Mouse (Mus musculus) fat pad, adult 2 months (tissue): ENCODE data around the gene Cdc25a.

Experiments
- DNase-seq: peaks from one replicate; pipeline ENCODE4 v3.0.0-alpha.2; 2011; ENCODE audit warnings: low read depth, low spot score; ENCODE audit errors: extremely low read depth

Cdc25a gene

GRCm38 (mm10) chr9:109892651-109893250, 17.4 kb downstream of the Cdc25a start:
- DNase-seq, result no peak

DNA sequence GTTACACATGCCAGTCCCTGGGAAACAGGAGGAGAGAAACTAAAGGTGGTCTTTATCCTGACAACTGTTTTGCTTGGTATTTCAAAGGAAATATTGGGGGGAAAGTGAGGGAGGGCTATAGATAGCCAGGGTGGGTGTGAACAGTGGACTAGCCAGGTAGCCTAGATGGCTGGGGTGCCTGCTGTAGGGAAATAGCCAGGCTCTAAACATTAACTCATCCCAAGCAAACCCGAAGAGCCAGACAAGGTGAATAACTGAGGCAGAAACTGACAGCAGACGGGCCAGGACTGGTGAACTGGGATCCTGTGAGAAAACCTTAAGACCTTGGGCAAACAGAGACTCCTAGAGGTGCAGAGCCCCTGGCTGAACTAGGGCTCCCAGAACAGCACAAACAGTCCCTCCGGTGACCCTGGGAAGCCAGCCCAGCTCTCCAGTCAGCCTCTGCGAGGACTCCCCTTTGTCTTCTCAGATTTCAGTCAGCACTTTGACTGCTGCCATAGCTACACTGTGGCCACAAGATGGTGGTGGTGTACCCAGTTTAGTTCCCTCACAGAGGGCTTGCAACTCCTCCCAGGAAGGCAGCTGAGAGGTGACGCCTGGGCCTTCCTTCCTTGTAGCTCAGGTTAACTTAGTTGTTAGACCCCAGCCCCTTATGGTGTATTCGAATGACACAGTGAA, 19.2 kb downstream of the Cdc25a start:
- no peak for DNase-seq

DNA sequence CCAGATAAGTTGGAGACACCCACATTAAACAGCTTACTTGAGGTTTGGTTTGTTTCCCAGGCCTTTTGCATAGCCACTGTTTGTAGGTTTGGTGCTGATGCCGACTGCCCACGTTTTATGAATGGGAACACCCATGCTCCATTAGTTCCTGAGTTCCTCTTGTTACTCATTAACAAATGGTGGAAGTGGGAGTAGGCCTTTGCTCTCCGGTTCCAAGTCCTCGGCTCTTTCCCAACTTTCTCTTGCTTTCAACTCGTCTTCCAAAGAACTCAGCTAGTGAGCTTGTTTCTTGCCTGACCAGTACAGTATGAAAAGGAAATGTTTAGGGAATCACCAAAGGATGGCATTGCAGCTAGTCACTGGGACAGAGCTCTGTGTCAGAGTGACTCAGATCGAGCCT, 20.2 kb downstream of the Cdc25a start:
- no peak for DNase-seq

DNA sequence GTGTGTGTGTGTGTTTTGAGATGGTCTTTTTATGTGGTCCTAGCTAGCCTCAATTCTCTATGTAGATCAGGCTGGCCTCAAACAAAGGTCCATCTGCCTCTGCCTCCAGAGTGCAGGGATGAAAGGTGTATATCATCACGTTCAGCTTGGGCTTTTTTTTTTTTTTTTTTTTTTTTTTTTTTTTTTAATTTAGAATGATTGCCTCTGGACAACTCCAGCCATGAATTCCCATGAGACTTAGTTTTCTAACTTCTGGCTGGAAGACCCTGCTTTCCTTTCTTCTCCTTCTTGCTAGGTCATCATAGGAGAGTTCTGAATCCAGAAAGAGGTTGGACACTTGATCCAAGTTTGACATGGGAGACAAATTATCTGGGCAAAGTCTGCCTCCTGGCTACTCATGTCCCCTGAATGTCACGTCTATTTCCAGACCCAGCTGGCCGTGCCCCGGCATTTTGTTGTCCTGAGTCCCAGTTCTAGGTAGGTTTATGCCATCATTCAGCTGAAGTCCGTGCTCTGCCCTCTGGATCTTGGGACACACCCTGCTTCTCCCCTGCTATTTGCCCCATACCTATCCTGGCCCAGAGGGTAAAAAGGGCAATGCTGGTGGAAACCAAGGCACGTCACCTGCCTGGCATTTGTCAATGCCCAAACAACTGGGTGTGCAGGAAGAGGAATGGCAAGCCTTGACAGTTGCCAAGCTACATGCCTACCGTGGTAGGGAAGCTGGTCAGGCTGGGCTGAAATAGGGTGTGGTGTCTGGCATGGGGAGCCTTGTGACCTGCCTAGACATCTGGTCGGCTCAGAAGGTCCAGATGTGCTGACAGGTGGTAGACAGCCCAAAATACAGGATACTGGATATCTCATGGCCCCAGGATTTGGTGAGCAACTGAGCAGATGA, 21.1 kb downstream of the Cdc25a start:
- no peak for DNase-seq

DNA sequence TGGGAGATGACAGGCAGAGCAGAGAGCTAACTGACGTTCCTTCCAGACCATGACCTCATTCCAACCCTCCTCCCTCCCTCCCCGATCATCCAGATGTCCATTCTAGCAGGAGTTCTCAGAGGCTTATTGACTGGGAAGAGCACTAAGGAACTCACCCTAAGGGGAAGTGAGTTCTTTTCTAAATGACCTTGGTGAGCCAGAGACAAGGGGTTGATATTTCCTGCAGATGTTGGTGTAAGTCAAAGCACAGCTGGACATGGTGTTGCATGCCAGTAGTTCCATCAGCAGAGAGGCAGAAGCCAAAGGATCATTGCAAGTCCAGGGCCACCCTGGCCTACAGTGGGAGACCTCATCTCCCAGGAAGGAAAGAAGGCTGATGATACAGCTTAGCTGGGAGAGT, 22.6 kb downstream of the Cdc25a start:
- no peak for DNase-seq

GRCm38 (mm10) chr9:109899361-109899760, 24.0 kb downstream of the Cdc25a start:
- no peak for DNase-seq

GRCm38 (mm10) chr9:109899774-109900173, 24.4 kb downstream of the Cdc25a start:
- DNase-seq, result no peak

- DNase-seq, result no peak
Observed at GRCm38 (mm10) chr9:109900604-109901003, 25.2 kb downstream of the Cdc25a start.

DNA sequence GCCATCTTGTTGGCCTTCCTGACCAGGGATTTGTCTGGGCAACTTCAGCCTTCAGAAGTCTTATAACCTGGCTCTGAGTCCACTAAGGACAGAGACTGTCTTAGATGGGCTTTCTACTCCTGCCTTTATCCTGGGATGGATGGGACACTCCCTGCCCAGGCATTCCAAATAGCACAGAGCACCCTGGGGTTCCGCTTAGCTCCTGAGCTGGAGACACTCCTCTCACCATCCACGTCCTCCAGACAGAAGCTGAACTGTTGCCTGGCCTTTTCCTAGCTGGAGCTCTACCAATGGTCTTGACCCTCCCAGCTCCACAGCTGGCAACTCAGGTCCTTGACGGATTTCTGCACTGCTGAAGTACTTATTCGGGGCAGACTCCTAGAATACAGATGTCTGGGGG, 26.9 kb downstream of the Cdc25a start:
- no peak for DNase-seq

DNA sequence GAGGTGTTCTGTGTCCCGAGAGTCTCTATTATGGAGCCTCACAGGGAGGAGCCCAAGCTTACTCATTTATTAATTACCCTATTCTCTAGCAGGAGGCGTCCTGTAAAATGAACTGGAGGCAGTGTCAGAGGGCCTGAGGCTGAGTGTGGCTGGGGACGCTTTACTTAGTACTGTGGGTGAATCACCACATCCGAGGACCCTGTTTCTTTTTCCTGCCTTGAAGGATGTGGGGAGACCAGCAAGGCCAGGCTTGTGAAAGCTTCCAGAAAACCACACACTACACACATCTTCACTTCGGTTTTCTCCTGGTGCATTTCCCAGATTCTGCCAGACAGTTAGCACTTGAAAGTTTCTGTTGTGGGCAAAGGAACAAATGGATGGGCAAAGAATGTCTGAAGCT, 27.4 kb downstream of the Cdc25a start:
- DNase-seq, result no peak

DNA sequence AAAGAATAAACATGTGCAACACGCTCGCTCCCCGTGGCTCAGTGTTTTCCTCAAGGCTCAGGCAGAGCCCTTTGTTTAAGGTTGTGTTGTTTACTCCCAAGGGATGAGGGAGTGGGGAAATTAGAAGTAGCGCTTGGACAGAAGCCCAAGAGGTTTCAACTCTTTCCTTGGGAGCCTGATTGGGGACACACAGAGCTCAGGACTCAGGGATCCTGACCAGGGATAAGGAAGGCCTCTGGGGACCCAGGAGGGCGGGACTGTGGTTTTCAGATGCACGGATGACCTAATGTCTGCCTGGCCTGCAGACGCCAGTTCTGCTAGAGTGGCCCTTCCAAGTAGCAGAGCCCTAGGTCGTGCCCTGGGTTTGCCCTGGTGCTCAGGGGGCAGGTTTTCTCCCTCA, 31.9 kb downstream of the Cdc25a start:
- no peak for DNase-seq

- no peak for DNase-seq
Observed at GRCm38 (mm10) chr9:109907774-109908465, 32.5 kb downstream of the Cdc25a start.

DNA sequence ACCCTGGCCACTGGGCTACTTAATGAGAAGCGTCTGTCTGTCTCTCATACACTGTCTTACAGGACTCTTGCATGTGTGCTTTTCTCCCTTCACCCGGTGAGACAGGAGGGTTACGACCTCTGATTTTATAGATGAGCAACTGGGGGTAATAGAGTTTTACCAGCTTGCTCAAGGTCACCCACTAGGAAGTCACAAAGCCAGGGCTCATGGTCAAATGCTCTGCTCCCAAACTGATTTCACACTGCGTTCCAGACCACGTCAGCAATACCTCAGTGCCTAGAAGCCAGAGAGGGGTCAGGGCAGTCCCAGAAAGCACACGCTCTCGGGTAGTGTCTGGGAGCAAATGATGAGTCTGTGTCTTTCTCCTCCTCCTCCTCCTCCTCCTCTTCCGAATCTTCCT, 33.7 kb downstream of the Cdc25a start:
- no peak for DNase-seq

DNA sequence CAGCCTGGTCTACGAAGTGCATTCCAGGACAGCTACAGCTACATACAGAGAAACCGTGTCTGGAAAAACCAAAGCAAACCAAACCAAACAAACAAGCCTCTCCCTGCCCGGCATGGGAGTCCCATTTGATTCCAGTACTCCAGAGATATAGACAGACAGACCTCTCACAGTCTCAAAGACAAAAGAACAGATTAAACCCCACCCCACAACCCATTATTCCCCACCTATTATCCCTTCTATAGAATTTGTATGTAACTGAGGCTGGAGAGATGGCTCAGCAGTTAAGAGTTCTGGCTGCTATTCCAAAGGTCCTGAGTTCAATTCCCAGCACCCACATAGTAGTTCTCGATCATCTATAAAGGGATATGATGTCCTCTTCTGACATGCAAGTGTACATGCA, 34.5 kb downstream of the Cdc25a start:
- DNase-seq, result no peak

GRCm38 (mm10) chr9:109911779-109912178, 36.4 kb downstream of the Cdc25a start:
- DNase-seq, result peak; percentile 81

DNA sequence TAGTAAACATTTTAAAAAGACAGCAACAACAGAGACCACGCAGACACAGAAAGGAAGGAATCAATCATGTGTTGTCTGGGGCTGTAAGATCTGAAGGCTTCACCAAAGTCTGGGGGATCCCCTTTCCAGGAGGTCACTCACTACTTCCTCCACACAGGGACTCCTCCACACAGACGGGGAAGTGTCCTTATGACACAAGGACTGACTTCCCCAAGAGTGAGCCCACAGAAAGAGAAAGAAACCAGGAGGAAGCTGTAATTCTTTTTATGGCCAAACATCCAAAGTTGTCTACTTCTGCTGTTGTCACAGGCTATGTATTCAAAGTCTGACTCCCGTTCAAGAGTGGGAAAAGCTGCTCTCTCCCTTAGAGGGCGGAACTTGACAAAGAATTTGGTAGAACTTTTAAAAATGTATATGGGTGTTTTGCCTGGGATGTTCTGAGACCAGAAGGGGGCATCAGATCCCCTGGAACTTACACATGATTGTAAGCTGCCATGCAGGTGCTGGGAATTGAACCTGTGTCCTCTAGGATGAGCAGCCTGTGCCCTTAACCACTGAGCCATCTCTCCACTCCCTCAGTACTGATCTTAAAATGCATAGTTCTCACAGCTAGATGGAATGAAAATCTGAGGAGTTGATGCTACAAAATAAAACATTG, 39.0 kb downstream of the Cdc25a start:
- no peak for DNase-seq

- no peak for DNase-seq
Observed at GRCm38 (mm10) chr9:109917931-109918330, 42.6 kb downstream of the Cdc25a start.

- no peak for DNase-seq
Observed at GRCm38 (mm10) chr9:109929131-109929530, 53.8 kb downstream of the Cdc25a start.

DNA sequence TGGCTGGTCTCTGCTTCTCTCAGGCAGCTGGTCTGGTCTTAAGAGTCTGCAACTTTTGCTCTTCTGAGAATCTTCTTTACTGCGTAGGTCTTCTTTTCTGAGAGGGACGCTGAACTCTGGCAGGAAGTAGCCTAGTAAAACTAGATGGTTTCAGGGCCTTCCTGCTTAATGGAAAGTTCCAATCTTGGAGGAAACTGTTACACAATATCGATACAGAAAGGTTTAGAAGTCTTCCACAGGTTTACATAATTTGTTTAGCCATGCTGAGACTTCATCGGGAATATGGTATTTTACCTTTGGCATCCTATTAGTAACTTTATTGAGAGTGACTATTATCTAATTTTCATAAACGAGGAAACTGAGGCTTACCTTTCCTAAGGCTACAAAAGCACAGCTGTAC, 54.7 kb downstream of the Cdc25a start:
- DNase-seq, result no peak

DNA sequence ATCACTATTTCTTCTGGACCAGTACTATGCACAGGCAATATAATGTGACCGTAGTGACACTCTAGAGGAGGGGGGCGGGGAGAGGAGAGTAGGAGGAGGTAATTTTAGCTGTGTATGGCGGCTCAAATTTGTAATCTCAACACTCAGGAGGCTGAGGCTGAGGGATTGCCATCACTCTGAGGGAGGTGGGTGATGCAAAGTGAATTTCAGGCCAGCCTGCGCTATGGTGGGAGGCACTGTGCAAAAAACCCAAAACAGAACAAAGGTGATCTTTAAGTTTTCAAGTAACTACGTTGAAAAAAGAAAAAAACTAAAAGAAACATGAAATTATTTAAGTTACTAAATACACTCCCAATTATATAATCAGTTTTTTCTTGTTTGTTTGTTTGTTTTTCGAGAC, 55.4 kb downstream of the Cdc25a start:
- no peak for DNase-seq
